Mouse (Mus musculus): ENCODE data around the gene Upp2.

Gene Upp2

DNA sequence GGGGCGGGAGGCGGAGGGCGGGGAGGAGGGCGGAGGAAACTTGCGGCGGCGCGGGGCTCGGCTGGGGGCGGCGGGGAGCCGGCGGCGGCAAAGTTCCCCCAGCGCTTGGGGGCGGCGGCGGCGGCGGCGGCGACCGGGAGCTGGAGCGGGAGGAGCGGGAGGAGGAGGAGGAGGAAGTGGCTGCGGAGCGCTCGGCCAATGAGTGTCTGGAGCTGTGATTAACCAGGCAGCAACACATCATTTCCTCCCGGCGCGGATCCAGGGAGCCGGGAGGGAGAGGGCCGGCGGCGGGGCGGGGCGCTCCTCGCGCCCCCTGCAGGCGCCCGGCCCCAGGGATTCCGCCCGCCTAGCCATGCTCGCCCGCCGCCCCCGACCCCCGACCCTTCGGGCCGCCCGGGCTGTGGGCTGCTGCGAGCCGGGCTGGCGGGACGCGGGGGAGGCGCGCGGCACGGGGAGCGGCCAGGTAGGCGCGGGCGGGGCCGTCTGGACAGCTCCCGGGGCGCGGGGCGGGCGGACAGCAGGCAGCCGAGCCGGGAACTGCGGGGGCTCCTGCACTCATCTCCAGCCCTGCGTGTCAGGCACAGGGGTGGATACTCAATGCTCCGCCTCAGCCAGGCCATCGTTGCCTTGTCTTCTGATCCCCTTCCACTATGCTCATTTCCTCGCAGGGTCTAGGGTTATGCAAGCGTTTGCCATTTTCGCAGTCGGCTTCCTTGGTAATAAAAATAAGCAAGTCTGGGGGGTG, at the start of gene Upp2, which contains the start of gene Acvr1:
Gene Upp2, plus strand, starts transcription at position 233 of the 745 bp plus-strand sequence.
Gene Acvr1, minus strand, starts transcription at position 92 of the 745 bp plus-strand sequence.
- peak; percentile 94 for DNase-seq

DNA sequence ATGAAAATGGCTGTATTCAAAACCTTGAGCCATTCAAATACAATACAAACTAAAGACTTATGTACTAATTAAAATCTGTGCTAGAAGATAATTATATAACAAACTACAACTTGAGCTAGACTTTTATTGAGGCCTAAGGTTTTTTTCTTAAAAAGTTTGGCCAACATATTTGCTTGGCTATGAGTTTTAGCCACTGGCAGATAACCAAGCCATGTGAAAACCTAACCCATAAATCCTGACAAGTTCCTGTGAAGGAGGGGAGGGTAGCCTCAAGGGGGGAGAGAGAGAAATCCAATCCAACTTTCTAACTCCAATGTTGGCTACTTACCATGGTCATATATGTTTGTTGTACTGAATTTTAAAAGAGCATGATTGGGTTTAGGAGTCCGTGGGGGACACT, 48.6 kb upstream of the Upp2 start:
- no peak for DNase-seq

GRCm38 (mm10) chr2:58520727-58521126, 46.4 kb upstream of the Upp2 start:
- no peak for DNase-seq

GRCm38 (mm10) chr2:58521621-58522020, 45.5 kb upstream of the Upp2 start:
- DNase-seq, result no peak

DNA sequence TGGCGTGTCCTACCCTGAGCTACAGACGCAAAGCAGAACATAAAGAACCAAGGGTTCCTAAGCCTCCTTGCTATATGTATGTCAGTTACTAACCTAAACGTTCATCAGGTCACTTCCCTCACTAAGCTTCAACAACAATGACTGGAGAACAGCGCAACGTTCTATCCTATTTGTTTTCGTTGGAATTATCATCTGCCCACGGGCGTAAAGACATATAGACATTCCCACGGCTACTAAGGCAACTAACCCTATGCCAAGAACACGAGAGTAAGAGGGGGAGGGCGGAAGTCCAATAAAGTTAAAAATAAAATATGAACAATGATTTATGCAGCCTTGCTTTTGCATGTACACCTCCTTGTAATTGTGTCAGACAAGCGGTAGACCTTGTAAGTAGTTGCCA, 44.0 kb upstream of the Upp2 start:
- no peak for DNase-seq

DNA sequence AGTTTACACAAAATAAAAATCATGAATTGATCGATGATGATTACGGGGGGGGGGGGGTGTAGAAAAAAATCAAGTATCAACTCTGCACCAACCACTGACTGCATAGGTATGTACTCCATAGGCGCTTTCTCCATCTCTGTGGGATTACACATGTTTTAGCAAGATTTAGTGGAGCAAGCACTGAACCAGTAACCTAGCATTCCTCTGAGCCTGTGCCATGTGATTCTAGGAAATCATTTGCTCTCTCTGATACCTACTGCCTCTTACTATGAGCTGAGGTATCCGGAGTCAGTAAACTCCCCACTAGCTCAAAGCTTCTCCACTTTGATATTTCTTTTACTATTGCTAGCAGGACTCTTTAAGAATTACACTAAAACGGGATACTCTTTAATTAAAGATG, 43.2 kb upstream of the Upp2 start:
- DNase-seq, result no peak

DNA sequence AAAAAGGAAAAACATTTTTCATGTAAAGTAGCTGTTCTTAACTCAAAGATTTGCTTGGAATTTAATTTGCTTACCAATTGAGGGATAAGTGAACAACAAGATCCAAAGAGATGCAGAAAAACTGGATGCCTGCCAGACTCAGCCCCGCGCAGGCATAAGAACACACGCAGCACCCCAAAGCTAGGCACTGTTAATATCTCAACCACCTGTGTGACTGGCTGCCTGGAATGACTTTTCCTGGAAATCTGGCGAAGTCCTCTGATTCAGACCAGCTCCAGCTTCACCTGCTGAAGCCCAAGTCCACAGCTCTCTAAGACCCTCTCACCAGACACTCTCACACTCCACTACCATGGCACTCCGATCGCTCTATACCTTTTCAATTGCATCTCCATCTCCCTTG, 42.7 kb upstream of the Upp2 start:
- DNase-seq, result no peak

DNA sequence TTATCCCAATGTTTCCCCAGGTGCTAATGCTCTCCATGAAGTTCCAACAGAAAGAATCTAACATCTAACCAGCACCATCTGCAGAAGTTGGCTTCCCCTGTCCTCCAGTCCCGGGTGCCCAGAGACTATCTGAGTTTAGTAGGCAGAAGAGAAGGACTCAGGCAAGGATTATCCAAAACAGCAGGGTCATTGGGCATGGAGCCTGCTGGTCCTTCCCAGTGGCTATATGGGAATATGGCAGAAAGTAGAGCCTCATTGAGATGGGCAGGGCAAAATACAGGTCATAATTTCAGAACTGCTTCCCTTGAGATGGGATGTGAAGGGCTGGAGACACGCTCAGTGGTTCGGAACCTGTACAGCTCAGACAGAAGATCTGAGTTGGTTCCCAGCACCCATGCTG, 39.3 kb upstream of the Upp2 start:
- DNase-seq, result no peak

- DNase-seq, result no peak
Observed at GRCm38 (mm10) chr2:58529384-58529783, 37.7 kb upstream of the Upp2 start.

GRCm38 (mm10) chr2:58529860-58530440, 37.1 kb upstream of the Upp2 start:
- no peak for DNase-seq

DNA sequence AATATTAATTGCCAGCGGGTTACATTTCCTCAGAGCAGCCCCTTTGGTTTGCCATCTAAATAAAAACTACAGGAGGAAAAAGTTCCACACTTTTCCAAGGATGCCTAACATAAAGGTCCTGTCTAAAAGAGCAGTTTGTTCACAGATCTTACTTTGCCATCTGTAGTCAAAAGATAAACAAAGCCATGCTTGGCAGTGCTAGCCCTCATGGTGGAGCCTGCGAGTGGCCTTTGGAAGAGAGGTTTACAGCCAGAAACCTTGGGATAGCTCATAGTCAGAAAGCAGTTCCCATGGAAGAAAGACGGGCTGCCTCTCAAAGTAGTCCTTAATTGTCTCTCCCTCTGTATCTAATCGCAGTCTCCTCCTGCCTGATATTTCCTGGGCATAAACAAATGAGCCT, 36.6 kb upstream of the Upp2 start:
- no peak for DNase-seq

GRCm38 (mm10) chr2:58532260-58532850, 34.7 kb upstream of the Upp2 start:
- DNase-seq, result peak; percentile 72

GRCm38 (mm10) chr2:58533521-58534001, 33.5 kb upstream of the Upp2 start:
- no peak for DNase-seq

GRCm38 (mm10) chr2:58534379-58534778, 32.7 kb upstream of the Upp2 start:
- DNase-seq, result no peak

DNA sequence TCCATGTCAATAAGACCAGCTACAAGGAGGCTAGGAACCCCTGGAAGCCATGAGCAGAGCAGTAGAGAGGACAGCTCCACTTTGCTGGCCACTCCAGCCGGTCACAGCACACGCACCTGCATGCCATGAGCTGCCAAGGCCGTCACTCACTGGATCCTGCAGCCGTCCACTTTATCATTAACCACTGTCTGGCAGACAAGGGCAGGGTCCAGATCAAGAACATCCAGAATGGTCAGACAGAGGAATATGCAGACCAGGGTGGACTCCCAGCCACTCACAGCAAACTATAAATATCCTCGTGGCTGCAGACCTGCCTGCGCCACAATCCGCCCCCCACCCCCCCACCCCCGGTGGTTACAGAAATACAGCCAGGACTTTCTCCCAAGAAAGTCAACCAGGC, 31.9 kb upstream of the Upp2 start:
- DNase-seq, result no peak

- no peak for DNase-seq
Observed at GRCm38 (mm10) chr2:58536796-58537195, 30.3 kb upstream of the Upp2 start.

GRCm38 (mm10) chr2:58538196-58538595, 28.9 kb upstream of the Upp2 start:
- no peak for DNase-seq

GRCm38 (mm10) chr2:58543252-58543651, 23.8 kb upstream of the Upp2 start:
- no peak for DNase-seq

GRCm38 (mm10) chr2:58544368-58544767, 22.7 kb upstream of the Upp2 start:
- DNase-seq, result no peak

- no peak for DNase-seq
Observed at GRCm38 (mm10) chr2:58546264-58546663, 20.8 kb upstream of the Upp2 start.

GRCm38 (mm10) chr2:58548943-58549342, 18.2 kb upstream of the Upp2 start:
- no peak for DNase-seq

DNA sequence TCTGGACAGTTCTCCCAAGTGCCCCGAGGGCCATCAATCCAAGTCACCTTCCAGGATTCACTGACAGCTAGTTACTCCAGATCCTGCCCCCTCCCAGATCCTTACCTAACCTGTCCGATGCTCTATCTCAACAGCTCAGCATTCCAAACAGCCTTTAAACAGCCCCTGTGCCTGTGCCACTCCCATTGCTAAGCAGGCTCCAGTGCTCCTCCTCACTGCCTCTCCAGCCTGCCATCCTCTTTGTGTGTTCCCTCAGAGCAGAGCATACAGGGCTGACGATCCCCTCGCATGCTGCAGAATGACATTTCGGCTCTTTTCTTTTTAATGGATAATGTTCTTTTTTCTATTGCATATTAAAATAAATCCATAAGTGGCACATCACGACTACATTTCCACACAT, 17.1 kb upstream of the Upp2 start:
- DNase-seq, result no peak

DNA sequence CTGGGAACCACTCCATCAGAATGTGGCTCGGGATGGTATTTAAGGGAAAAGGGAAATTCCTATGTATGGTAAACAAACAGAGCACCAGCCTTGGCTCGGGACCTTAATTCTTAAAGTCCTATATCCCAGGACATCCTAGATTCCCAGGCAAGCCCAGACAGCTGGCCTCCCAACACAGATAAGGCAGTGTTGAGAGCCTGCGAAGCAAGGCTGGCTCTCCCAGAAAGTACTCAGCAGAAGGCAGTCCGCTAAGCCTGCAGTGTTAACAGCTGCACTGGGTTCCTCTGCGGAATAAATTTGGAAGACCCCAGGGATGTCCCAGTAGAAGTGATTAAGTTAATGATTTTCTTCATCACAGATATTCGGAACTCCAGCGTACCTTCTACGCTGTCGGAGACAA, 16.6 kb upstream of the Upp2 start:
- no peak for DNase-seq

DNA sequence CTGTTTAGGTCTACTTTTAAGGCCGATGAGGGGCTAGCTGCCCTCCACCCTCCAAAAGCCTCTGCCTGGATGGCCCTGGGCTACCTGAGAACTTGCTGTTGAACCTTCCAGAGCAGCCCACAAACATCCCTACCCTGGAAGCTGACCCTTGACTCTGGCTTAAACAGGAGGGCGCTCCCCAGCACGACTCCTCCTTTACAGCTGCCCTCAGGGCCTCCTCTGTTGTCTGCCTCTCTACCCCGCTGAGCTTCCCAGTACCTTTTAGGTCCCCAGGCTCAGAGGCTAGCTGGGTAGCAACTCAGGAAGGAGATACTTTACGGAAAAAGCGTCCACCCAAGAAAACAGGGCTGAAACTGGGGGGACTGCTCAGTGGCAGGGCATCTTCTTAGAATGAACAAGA, 15.2 kb upstream of the Upp2 start:
- DNase-seq, result no peak

Measured in right cerebral cortex, adult 18-20 months (tissue).